Mouse (Mus musculus): ENCODE measurements around the gene Pum1.

GRCm38 (mm10) chr4:130773899-130774298 is 110.8 kb downstream of the Pum1 start:
- TF ChIP-seq CTCF (IDR thresholded peaks at IDR 0.05; ENCODE audit: control insufficient read depth, insufficient read depth, insufficient replicate concordance, low read depth, low read length) (no peak), POLR2A (IDR thresholded peaks at IDR 0.05; ENCODE audit: control insufficient read depth, low read depth, low read length) (no peak)
